Mouse (Mus musculus): ENCODE data around the gene Inf2. TPM values are rescaled to one million over a fixed set of nuclear protein-coding genes. Genes with fewer than 3 reads are reported as not detected.
A peak's percentile ranks its signal among the peaks of the same experiment; 100 is the strongest.

The Inf2 gene
- polyA plus RNA-seq, 1 experiment from 2014 or later, result 3.6 TPM

DNA sequence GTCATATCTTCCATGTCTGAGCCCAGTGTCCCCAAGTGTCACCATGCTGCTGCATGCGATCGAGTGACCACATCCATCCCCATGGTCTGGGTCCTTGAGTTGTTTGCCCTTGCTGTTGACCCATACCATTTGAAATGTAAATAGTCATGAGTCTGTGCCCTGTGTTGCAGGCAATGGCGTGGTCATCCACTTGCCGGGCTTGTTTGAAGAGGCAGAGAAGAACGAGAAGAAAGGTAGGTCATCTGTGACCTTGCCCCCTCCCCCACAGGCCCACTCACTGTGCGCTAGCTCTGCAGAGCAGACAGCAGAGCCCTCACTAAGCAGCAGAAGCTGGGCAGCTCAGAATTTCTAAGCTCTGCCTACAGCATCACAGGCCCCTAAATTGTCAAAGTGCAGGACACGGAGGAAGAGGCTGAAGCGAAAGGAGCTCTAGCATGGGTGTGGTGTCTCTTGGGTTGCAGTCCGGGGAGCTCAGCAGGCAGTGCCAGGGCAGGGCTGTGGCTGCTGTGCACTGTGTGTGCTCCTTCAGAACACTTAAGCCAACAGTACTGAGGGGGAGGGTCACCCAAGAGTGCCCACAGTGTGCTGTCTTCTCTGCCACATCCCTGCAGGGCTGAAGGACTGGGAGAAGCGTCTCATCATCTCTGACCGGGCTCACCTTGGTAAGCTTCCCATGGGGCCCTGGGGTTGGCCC is 43.6 kb downstream of the Inf2 start:
- H3K9ac ChIP-seq (ENCODE audit: low read length), result no peak overlapping the region
- H3K4me2 ChIP-seq (ENCODE audit: low read depth, low read length), result no peak overlapping the region
- no peak for ATAC-seq (replicated peaks; ENCODE audit: extremely low read depth, insufficient read depth, low FRiP score)
- no peak overlapping the region for H3K4me3 ChIP-seq (ENCODE audit: low read length)
- WGBS, result 75% methylated on average over 11 of the region's 11 CpGs
- H3K9me3 ChIP-seq (replicated peaks; ENCODE audit: control insufficient read depth, low read length), result no peaks in the 10 kb centered on the region
- H3K36me3 ChIP-seq (ENCODE audit: control insufficient read depth, insufficient read depth), result peaks cover 6% of the 10 kb centered on the region; the same call in 1 of the 2 replicates
- H3K27me3 ChIP-seq (ENCODE audit: control insufficient read depth, insufficient read depth, low read length), result no peaks in the 10 kb centered on the region
- peaks cover 20% of the 10 kb centered on the region for H3K4me1 ChIP-seq (ENCODE audit: control insufficient read depth, insufficient read depth, low read length)
- H3K27ac ChIP-seq (ENCODE audit: low read length), result no peak overlapping the region

DNA sequence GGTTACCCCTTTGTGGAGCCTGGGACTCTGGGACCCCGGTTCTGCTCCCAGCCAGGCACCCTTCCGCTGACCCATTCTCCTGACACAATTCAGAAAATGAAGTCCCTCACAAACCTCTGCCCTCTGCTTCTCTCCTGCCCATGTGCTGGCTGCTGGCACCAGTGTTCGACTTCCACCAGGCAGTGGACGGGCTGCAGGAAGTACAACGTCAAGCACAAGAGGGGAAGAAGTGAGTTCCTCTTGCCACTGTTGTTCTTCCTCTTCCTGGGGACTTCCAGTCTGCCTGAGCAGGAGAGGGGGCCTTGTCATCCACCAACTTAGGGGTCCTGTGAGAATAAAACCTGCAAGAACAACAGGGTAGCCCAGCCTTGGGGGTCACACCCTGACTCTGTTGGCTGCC is 44.3 kb downstream of the Inf2 start:
- no peaks in the 10 kb centered on the region for H3K9me3 ChIP-seq (replicated peaks; ENCODE audit: control insufficient read depth, low read length)
- no peak overlapping the region for H3K4me2 ChIP-seq (ENCODE audit: low read depth, low read length)
- no peak overlapping the region for H3K4me3 ChIP-seq (ENCODE audit: low read length)
- no peaks in the 10 kb centered on the region for H3K27me3 ChIP-seq (ENCODE audit: control insufficient read depth, insufficient read depth, low read length)
- H3K9ac ChIP-seq (ENCODE audit: low read length), result no peak overlapping the region
- no peak overlapping the region for H3K27ac ChIP-seq (ENCODE audit: low read length)
- H3K4me1 ChIP-seq (ENCODE audit: control insufficient read depth, insufficient read depth, low read length), result peaks cover 18% of the 10 kb centered on the region
- H3K36me3 ChIP-seq (ENCODE audit: control insufficient read depth, insufficient read depth), result peaks cover 6% of the 10 kb centered on the region; the same call in 1 of the 2 replicates
- 62% methylated on average over 5 of the region's 5 CpGs for WGBS
- no peak for ATAC-seq (replicated peaks; ENCODE audit: extremely low read depth, insufficient read depth, low FRiP score)

DNA sequence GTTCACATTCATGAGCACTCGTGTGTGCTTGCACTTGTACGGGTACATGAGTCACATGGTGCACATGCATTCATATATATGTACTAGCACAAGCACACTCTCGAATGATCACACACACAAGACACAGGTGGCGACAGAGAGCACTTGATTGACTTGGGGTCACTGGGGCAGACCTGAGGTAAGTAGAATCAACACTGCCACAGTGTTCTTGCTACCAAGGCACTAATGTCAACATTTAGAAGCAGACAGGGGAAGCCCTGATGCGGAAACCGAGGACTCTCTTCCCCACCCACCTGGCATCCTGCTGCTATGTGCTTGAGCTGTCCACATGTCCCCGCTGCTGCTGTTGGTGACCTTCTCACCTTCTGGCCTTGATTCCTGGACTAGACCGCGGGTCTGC is 45.1 kb downstream of the Inf2 start:
- Histone ChIP-seq H3K36me3 (ENCODE audit: control insufficient read depth, insufficient read depth) (peaks cover 6% of the 10 kb centered on the region; the same call in 1 of the 2 replicates), H3K9me3 (replicated peaks; ENCODE audit: control insufficient read depth, low read length) (no peaks in the 10 kb centered on the region), H3K4me3 (ENCODE audit: low read length) (no peak overlapping the region), H3K9ac (ENCODE audit: low read length) (no peak overlapping the region), H3K27ac (ENCODE audit: low read length) (no peak overlapping the region), H3K4me2 (ENCODE audit: low read depth, low read length) (no peak overlapping the region), H3K27me3 (ENCODE audit: control insufficient read depth, insufficient read depth, low read length) (no peaks in the 10 kb centered on the region), H3K4me1 (ENCODE audit: control insufficient read depth, insufficient read depth, low read length) (peaks cover 10% of the 10 kb centered on the region)
- no peak for ATAC-seq (replicated peaks; ENCODE audit: extremely low read depth, insufficient read depth, low FRiP score)
- WGBS, result 67% methylated on average over 9 of the region's 9 CpGs

GRCm38 (mm10) chr12:112639526-112639925 is 50.9 kb downstream of the Inf2 start:
- peaks cover 8% of the 10 kb centered on the region; the same call in 1 of the 2 replicates for H3K36me3 ChIP-seq (ENCODE audit: control insufficient read depth, insufficient read depth)

DNA sequence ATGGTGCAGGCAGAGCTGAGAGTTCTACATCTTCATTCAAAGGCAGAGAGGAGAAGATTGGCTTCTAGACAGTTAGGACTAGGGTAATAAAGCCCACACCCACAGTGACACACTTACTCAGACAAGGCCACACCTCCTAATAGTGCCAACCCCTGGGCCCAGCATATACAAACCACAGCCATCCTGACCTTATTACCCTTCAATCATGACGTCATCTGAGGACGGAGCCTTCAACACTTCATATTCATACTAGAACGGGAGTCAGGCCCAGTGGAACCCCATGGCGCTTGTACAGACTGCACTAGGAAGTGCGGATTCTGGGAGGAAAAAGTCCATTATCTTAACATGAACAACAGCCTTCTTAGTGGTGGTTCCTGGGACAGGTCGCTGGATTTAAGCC is 54.5 kb downstream of the Inf2 start:
- peaks cover 11% of the 10 kb centered on the region for H3K36me3 ChIP-seq (ENCODE audit: control insufficient read depth, insufficient read depth)
- peaks cover 16% of the 10 kb centered on the region for H3K4me1 ChIP-seq (ENCODE audit: control insufficient read depth, insufficient read depth, low read length)
- H3K9ac ChIP-seq (ENCODE audit: low read length), result no peak overlapping the region
- H3K4me3 ChIP-seq (ENCODE audit: low read length), result no peak overlapping the region
- H3K27ac ChIP-seq (ENCODE audit: low read length), result no peak overlapping the region
- 82% methylated on average over 6 of the region's 6 CpGs for WGBS
- H3K27me3 ChIP-seq (ENCODE audit: control insufficient read depth, insufficient read depth, low read length), result no peaks in the 10 kb centered on the region
- no peak overlapping the region for H3K4me2 ChIP-seq (ENCODE audit: low read depth, low read length)
- ATAC-seq (replicated peaks; ENCODE audit: extremely low read depth, insufficient read depth, low FRiP score), result no peak
- H3K9me3 ChIP-seq (replicated peaks; ENCODE audit: control insufficient read depth, low read length), result no peaks in the 10 kb centered on the region

More at GRCm38 (mm10) chr12:112639526-112639925, 50.9 kb downstream of the Inf2 start:
- WGBS, result 74% methylated on average over 10 of the region's 10 CpGs
- ATAC-seq (replicated peaks; ENCODE audit: extremely low read depth, insufficient read depth, low FRiP score), result no peak
- no peaks in the 10 kb centered on the region for H3K9me3 ChIP-seq (replicated peaks; ENCODE audit: control insufficient read depth, low read length)
- H3K9ac ChIP-seq (ENCODE audit: low read length), result no peak overlapping the region
- H3K4me1 ChIP-seq (ENCODE audit: control insufficient read depth, insufficient read depth, low read length), result peaks cover 4% of the 10 kb centered on the region; the same call in 1 of the 2 replicates
- H3K27me3 ChIP-seq (ENCODE audit: control insufficient read depth, insufficient read depth, low read length), result no peaks in the 10 kb centered on the region
- H3K27ac ChIP-seq (ENCODE audit: low read length), result no peak overlapping the region
- no peak overlapping the region for H3K4me3 ChIP-seq (ENCODE audit: low read length)
- H3K4me2 ChIP-seq (ENCODE audit: low read depth, low read length), result no peak overlapping the region

DNA sequence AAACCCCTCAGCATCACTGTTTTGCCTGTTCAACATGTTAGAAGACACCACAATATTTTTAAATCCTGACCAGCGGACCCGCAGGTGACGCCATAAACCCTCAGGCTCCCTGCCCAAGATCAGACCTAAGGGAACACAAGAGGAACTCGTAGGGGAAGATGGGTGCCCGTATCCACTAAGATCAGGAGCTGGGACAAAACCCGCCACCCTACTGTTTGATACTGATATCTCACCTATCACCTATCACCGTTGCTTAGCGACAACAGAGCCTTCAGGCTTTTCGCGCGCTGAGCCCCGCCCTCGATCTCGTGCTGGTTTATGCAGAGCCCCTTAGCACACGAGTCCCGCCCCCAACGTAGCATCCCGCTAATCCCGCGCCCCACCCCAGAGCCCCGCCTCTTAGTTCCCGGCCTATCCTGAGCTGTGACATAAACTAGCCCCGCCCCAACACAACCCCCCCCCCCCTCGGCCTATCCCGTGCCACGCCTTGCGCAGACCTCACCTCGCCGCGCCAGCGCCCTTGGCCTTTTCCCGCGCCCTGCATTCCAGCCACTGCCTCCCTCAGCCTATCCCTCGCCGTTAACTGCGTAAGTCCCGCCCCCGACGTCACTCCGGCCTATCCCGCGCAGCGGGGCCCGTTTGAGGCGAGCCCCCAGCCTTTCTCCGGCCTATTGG is 55.7 kb downstream of the Inf2 start, which contains the start of gene Siva1:
Gene Siva1, plus strand, starts transcription at position 500 of the 675 bp plus-strand sequence.
- Histone ChIP-seq H3K9ac (ENCODE audit: low read length) (peak within 1 kb of the TSS; percentile 92), H3K36me3 (ENCODE audit: control insufficient read depth, insufficient read depth) (peaks cover 20% of the 10 kb centered on the region), H3K27me3 (ENCODE audit: control insufficient read depth, insufficient read depth, low read length) (no peaks in the 10 kb centered on the region), H3K4me3 (ENCODE audit: low read length) (peak within 1 kb of the TSS; percentile 92), H3K9me3 (replicated peaks; ENCODE audit: control insufficient read depth, low read length) (no peaks in the 10 kb centered on the region), H3K4me1 (ENCODE audit: control insufficient read depth, insufficient read depth, low read length) (peaks cover 16% of the 10 kb centered on the region), H3K4me2 (ENCODE audit: low read depth, low read length) (peak within 1 kb of the TSS; percentile 95), H3K27ac (ENCODE audit: low read length) (peak within 1 kb of the TSS; percentile 89)
- peak; percentile 97 for ATAC-seq (replicated peaks; ENCODE audit: extremely low read depth, insufficient read depth, low FRiP score)
- 1% methylated on average over 45 of the region's 46 CpGs for WGBS

DNA sequence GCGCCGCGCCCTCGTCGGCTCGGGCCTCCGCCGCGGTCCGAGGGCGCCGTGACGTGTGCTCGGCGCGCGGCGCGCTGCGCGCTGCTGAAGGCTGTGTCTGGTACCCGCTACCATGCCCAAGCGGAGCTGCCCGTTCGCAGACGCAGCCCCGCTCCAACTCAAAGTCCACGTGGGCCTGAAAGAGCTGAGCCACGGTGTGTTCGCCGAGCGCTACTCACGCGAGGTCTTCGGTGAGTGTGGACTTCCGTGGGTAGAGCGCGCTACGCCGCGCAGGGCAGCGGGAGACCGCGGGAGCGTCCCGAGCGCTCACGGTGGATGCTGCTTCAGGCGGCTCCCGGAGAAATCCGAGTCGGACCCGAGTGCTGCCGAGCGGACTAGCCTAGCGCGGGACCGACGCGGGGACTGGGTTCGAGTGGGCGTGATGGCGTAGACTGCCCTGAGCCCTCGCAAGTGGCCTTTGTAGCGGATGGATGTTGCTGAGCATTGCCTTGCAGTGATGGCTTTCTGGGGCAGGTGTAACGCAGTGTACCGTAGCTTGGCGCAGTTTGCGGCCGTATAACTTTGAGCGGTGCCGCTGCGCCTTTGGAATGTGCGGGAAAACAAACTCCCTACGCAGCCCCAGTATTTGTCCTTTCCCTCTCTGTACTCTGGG is 56.4 kb downstream of the Inf2 start:
- peak; percentile 1; the same call in 1 of the 2 replicates for ATAC-seq (replicated peaks; ENCODE audit: extremely low read depth, insufficient read depth, low FRiP score)
- H3K4me1 ChIP-seq (ENCODE audit: control insufficient read depth, insufficient read depth, low read length), result peaks cover 16% of the 10 kb centered on the region
- H3K9me3 ChIP-seq (replicated peaks; ENCODE audit: control insufficient read depth, low read length), result no peaks in the 10 kb centered on the region

GRCm38 (mm10) chr12:112646139-112646538 is 57.6 kb downstream of the Inf2 start:
- no peaks in the 10 kb centered on the region for H3K9me3 ChIP-seq (replicated peaks; ENCODE audit: control insufficient read depth, low read length)
- peak overlapping the region; percentile 92 for H3K9ac ChIP-seq (ENCODE audit: low read length)
- peak overlapping the region; percentile 92 for H3K4me3 ChIP-seq (ENCODE audit: low read length)
- peaks cover 15% of the 10 kb centered on the region for H3K36me3 ChIP-seq (ENCODE audit: control insufficient read depth, insufficient read depth)
- peaks cover 19% of the 10 kb centered on the region for H3K4me1 ChIP-seq (ENCODE audit: control insufficient read depth, insufficient read depth, low read length)
- no peak for ATAC-seq (replicated peaks; ENCODE audit: extremely low read depth, insufficient read depth, low FRiP score)
- H3K27ac ChIP-seq (ENCODE audit: low read length), result no peak overlapping the region
- 49% methylated on average over 6 of the region's 6 CpGs for WGBS
- peak overlapping the region; percentile 95 for H3K4me2 ChIP-seq (ENCODE audit: low read depth, low read length)
- H3K27me3 ChIP-seq (ENCODE audit: control insufficient read depth, insufficient read depth, low read length), result no peaks in the 10 kb centered on the region

More for the DNA sequence above, 56.4 kb downstream of the Inf2 start:
- H3K36me3 ChIP-seq (ENCODE audit: control insufficient read depth, insufficient read depth), result peaks cover 18% of the 10 kb centered on the region
- under 1% methylated on average over 75 of the region's 75 CpGs for WGBS
- peak overlapping the region; percentile 92 for H3K4me3 ChIP-seq (ENCODE audit: low read length)
- peak overlapping the region; percentile 95 for H3K4me2 ChIP-seq (ENCODE audit: low read depth, low read length)
- peak overlapping the region; percentile 89 for H3K27ac ChIP-seq (ENCODE audit: low read length)
- H3K9ac ChIP-seq (ENCODE audit: low read length), result peak overlapping the region; percentile 92
- no peaks in the 10 kb centered on the region for H3K27me3 ChIP-seq (ENCODE audit: control insufficient read depth, insufficient read depth, low read length)

Data from heart, embryonic 16.5 days (tissue).